Mouse (Mus musculus): ENCODE measurements at regions not wholly inside any gene's neighbourhood (a gene's known extent, or its start where the extent isn't known, plus 50 kb on each side); places are given as distances from the start of the nearest gene placed in this dataset.
"Not testable (repeated sequence)": the region's sequence is repeated elsewhere in the genome, so short reads cannot be mapped to it uniquely, and the experiment has no call there.

DNA sequence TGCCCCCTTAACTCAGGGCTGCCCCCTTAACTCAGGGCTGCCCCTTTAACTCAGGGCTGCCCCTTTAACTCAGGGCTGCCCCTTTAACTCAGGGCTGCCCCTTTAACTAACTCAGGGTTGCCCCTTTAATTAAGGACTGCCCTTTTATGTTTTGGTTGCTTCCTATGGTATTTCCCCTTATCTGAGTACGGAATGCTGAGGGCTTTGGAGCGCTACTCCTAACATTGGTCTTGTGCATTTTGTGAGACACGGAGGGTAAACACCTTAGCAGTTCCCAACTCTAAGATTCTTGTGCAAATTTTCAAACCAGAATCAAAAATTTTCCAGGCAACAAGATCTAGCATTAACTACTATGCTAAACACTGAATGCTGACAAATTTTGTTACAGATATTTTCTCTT lies 152.7 kb upstream of the Ddhd1 start:
- ATAC-seq (replicated peaks): no peak
- 58% methylated on average over 3 of the region's 3 CpGs for WGBS
- H3K9ac ChIP-seq (replicated peaks): no peak overlapping the region
- H3K27ac ChIP-seq (replicated peaks): no peak overlapping the region
- no peak overlapping the region for H3K4me2 ChIP-seq (replicated peaks)
- no peaks in the 10 kb centered on the region for H3K27me3 ChIP-seq
- H3K36me3 ChIP-seq: no peaks in the 10 kb centered on the region
- H3K9me3 ChIP-seq: no peaks in the 10 kb centered on the region
- no peak overlapping the region for H3K4me3 ChIP-seq
- H3K4me1 ChIP-seq: no peaks in the 10 kb centered on the region

DNA sequence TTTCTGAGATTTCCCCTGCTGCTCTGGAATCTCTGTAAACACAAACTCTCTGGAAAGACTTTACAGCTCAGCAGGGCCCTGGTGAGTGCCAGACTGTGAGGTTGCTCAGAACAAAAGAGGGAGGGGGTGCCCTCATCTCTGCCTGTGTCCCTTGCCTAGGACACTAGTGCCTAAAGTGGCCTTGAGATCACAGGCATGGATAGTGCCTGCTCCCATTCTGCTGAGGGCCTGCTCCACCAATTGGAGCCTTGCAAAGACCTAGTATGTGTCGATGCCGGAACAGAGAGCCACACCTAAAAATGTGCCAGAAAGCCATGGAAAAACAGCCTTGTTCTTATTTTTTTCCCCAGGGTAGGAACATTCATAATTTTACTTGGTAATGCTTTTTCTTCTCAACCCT lies 157.7 kb upstream of the Ddhd1 start:
- ATAC-seq (replicated peaks): no peak
- 81% methylated on average over 2 of the region's 2 CpGs for WGBS

DNA sequence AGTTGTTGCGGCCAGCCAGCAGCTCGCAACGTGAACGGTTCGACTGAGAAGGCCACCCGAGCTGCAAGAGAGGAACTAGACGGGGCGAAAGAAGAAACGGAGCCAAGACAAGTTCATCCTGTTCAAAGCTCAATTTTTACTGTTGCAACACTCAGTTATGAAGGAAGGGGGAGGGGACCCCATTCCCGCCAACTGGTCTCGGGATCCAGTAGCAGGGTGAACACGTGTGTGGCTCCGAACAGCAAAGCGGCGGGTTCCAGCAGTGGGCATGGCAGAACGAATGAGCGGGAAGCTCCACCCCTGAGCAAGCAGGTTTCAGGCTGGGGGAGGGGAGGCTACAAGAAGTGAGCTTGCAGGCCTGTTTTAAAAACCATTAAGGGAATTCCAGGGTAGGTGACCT lies 158.7 kb upstream of the Ddhd1 start:
- WGBS: 97% methylated on average over 17 of the region's 17 CpGs
- not testable (repeated sequence) for H3K9me3 ChIP-seq; H3K4me2 ChIP-seq (replicated peaks); H3K27ac ChIP-seq (replicated peaks); ATAC-seq (replicated peaks); H3K4me3 ChIP-seq; H3K36me3 ChIP-seq; H3K9ac ChIP-seq (replicated peaks); H3K4me1 ChIP-seq; H3K27me3 ChIP-seq

More for the DNA sequence above, 157.7 kb upstream of the Ddhd1 start:
- no peaks in the 10 kb centered on the region for H3K4me1 ChIP-seq
- no peak overlapping the region for H3K9ac ChIP-seq (replicated peaks)
- no peaks in the 10 kb centered on the region for H3K27me3 ChIP-seq
- H3K4me2 ChIP-seq (replicated peaks): no peak overlapping the region
- no peak overlapping the region for H3K4me3 ChIP-seq
- no peaks in the 10 kb centered on the region for H3K36me3 ChIP-seq
- no peak overlapping the region for H3K27ac ChIP-seq (replicated peaks)
- no peaks in the 10 kb centered on the region for H3K9me3 ChIP-seq

DNA sequence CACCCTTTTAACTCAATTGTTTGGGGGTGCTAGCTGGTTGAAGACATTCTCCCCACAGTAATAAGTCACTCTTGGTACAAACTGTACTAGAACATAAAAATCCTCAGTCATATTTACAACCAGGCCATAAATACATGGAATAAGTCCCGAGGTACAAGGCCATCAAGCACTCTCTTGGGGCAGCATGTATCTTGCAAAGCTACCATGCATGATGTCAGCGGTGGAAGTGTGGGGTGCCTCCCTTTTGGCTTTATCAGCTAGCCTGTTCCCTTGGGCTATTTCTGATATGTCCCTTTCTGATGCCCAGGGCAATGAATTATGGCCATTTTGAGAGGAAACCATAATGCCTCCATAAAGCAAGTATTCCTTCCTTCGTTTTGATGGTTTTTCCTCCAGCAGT lies 159.8 kb upstream of the Ddhd1 start:
- WGBS: 88% methylated on average over 3 of the region's 3 CpGs
- Histone ChIP-seq H3K4me2 (replicated peaks) (no peak overlapping the region), H3K9me3 (no peaks in the 10 kb centered on the region), H3K4me1 (no peaks in the 10 kb centered on the region), H3K4me3 (no peak overlapping the region), H3K36me3 (no peaks in the 10 kb centered on the region), H3K27me3 (no peaks in the 10 kb centered on the region), H3K27ac (replicated peaks) (no peak overlapping the region), H3K9ac (replicated peaks) (no peak overlapping the region)
- no peak for ATAC-seq (replicated peaks)

DNA sequence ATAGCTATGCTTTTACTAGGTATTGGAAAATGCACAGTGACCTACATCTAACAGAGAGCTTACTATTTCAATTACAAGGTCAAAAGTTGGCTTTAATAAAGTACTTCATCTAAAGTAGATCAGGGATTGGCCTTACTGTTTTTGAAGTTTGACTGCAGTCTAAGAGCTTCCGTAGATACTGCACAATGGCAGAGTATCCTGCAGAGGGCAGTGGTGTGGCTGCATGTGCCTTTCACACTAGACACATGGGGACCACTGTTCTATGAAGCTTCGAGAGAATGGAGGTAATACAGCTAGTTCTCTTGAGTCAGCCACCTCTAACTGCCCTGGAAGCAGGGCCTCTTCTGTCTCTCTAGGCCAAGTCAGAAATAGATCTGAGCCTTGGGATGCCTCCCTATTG lies 166.7 kb upstream of the Ddhd1 start:
- no peak for ATAC-seq (replicated peaks)
- Histone ChIP-seq H3K9ac (replicated peaks) (no peak overlapping the region), H3K36me3 (no peaks in the 10 kb centered on the region), H3K27ac (replicated peaks) (no peak overlapping the region), H3K4me3 (no peak overlapping the region), H3K27me3 (no peaks in the 10 kb centered on the region), H3K4me2 (replicated peaks) (no peak overlapping the region), H3K9me3 (no peaks in the 10 kb centered on the region), H3K4me1 (no peaks in the 10 kb centered on the region)
- 72% methylated on average over 2 of the region's 2 CpGs for WGBS

DNA sequence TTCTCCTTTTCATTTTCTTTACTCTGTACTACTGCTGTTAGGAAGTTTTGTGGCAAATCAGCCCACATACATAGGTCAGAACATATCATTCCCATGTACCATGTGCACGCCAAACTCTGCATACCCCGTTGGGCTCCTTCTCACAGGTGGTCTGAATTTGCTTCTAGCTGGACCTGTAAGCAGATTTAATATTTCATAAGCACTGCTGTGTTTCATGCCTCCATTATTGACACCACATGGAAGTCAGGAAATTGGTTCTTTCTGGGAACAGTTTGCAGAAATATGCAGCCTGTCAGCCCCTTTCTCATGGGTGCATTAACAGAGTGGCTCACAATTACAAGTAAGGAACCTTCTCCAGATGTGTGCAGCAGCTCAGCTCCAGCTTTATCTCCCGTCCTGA lies 168.1 kb upstream of the Ddhd1 start:
- Histone ChIP-seq H3K4me1 (no peaks in the 10 kb centered on the region), H3K27ac (replicated peaks) (no peak overlapping the region), H3K4me3 (no peak overlapping the region), H3K9me3 (no peaks in the 10 kb centered on the region), H3K36me3 (no peaks in the 10 kb centered on the region), H3K9ac (replicated peaks) (no peak overlapping the region), H3K27me3 (no peaks in the 10 kb centered on the region), H3K4me2 (replicated peaks) (no peak overlapping the region)
- no peak for ATAC-seq (replicated peaks)
- WGBS: 88% methylated on average over 3 of the region's 3 CpGs

DNA sequence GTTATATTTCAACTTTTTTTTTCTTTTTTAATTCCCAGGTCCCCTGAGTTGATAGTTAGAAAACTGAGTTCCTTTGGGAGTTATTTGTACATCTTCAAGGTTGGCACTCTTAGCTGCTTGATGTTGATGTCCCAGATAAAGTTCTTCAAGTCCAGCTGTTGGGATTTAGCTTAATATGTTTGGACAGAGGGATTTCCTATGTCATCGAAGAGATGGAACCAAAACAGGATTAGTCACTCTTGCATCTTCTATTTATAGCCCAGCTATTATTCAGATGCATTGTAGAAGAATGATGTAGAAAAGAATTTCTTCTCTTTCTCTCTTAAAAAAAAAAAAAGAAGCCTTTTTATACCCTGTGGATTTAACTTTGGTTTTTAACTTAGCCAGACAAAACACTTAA lies 169.2 kb upstream of the Ddhd1 start:
- H3K27ac ChIP-seq (replicated peaks): no peak overlapping the region
- 70% methylated on average over 1 of the region's 1 CpGs for WGBS
- no peak overlapping the region for H3K4me3 ChIP-seq
- no peak overlapping the region for H3K9ac ChIP-seq (replicated peaks)
- no peaks in the 10 kb centered on the region for H3K27me3 ChIP-seq
- H3K4me1 ChIP-seq: no peaks in the 10 kb centered on the region
- no peaks in the 10 kb centered on the region for H3K9me3 ChIP-seq
- H3K4me2 ChIP-seq (replicated peaks): no peak overlapping the region
- no peak for ATAC-seq (replicated peaks)
- no peaks in the 10 kb centered on the region for H3K36me3 ChIP-seq

DNA sequence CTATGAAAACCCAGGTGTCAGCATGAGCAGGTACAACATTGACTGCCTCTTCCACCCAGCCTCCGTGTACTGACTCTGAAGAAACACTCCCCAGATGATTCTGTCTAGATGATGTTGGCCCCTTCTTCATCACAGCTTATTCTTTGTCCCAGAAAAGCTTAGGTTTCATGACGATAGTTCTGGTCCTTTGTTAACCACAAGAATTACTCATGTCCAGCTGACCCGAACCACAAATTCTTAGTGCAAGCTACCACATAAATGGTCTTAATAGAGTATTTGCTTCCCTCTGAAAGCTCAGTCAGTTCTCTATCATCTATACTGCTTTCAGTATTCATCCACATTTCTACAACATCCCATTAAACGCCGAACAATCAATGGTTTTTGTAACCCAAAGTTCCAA lies 172.5 kb upstream of the Ddhd1 start:
- Histone ChIP-seq H3K4me2 (replicated peaks) (no peak overlapping the region), H3K9me3 (no peaks in the 10 kb centered on the region), H3K27ac (replicated peaks) (no peak overlapping the region), H3K36me3 (no peaks in the 10 kb centered on the region), H3K4me3 (no peak overlapping the region), H3K27me3 (no peaks in the 10 kb centered on the region), H3K9ac (replicated peaks) (no peak overlapping the region), H3K4me1 (no peaks in the 10 kb centered on the region)
- 91% methylated on average over 5 of the region's 5 CpGs for WGBS
- no peak for ATAC-seq (replicated peaks)

DNA sequence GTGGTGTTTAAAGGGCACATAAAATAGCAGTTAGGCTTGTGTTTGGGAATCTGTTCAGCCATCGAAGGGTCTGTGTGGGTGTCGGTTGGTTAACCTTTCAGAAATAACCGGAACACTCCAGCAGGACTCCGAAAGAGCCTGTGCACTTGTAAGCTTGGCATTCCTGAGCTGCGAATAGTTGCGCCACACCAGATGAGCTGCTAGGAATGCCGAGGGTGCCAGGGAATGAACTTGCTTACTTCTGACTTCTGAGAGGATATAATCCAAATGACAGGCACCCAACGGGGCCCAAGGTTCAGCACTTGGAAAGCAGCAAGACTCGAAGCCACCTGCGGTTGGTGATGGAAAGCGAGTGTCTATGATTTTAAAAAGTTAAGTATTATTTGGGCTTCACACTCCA lies 179.1 kb upstream of the Ddhd1 start:
- WGBS: 85% methylated on average over 11 of the region's 11 CpGs
- Histone ChIP-seq H3K9me3 (no peaks in the 10 kb centered on the region), H3K4me1 (no peaks in the 10 kb centered on the region), H3K36me3 (no peaks in the 10 kb centered on the region), H3K4me2 (replicated peaks) (no peak overlapping the region), H3K9ac (replicated peaks) (no peak overlapping the region), H3K4me3 (no peak overlapping the region), H3K27ac (replicated peaks) (no peak overlapping the region), H3K27me3 (no peaks in the 10 kb centered on the region)
- ATAC-seq (replicated peaks): no peak

DNA sequence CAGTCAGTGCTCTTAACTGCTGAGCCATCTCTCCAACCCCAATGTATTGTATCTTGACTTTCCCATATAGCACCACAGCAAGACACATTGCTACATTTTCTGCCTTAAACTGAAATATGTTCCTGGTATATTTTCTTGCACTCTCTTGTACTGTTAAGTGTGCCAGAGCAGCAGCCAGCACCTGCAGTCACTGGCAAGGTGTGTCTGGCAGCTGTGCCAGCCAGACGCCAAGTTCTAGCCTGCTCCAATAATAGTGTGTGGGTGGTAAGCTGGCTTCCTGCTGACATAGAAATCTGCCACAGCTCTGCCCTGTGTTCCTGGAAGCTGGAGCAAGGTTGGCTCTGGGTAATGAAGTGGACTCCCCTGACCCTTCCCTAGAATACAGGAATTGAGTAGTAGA lies 185.9 kb upstream of the Ddhd1 start:
- ATAC-seq (replicated peaks): no peak
- Histone ChIP-seq H3K27ac (replicated peaks) (no peak overlapping the region), H3K27me3 (no peaks in the 10 kb centered on the region), H3K4me2 (replicated peaks) (no peak overlapping the region), H3K36me3 (no peaks in the 10 kb centered on the region), H3K9me3 (no peaks in the 10 kb centered on the region), H3K9ac (replicated peaks) (no peak overlapping the region), H3K4me3 (no peak overlapping the region), H3K4me1 (no peaks in the 10 kb centered on the region)
- WGBS: 74% methylated on average over 1 of the region's 1 CpGs

DNA sequence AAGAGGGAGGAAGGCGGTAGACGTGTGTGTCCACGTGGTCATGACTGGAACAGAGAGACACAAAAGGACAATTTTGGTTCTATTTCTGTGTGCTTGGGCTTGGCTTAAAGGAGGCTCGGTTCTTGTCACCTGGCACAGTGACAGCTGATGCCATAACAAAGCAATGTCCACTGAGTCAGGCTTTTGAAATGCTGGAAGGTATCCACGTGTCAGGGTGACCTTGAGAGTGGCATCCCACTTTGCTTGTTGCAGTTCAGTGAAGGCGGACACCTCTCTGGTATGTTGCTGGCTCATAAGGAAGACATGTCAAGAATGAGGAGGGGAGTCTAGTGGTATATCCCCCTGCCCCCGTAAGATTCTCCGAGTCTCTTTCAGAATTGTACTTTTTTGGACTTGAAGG lies 192.6 kb upstream of the Ddhd1 start:
- Histone ChIP-seq H3K27me3 (no peaks in the 10 kb centered on the region), H3K4me2 (replicated peaks) (no peak overlapping the region), H3K4me1 (no peaks in the 10 kb centered on the region), H3K4me3 (no peak overlapping the region), H3K9me3 (no peaks in the 10 kb centered on the region), H3K27ac (replicated peaks) (no peak overlapping the region), H3K36me3 (no peaks in the 10 kb centered on the region), H3K9ac (replicated peaks) (no peak overlapping the region)
- ATAC-seq (replicated peaks): no peak
- WGBS: 70% methylated on average over 8 of the region's 8 CpGs

DNA sequence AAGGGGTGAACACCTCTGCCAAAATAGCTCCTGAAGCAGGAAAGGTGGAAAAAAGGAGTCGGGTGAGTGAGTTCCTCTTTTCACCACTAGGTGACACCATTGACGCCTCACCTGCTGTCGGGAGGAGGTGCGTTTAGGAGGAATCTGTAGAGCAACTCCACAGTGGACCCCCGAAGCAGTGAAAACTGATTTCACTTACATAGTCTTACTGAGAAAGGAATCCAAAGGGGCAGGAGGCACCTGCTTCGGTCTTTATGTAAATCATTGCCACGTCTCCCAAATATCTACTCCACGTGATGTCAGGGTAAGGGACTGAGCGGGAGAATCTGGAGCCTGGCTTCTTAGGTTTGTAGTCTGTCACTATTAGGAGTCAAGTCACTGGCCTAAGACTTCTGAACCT lies 220.5 kb upstream of the Ddhd1 start:
- H3K36me3 ChIP-seq: no peaks in the 10 kb centered on the region
- WGBS: 14% methylated on average over 9 of the region's 9 CpGs
- no peak overlapping the region for H3K27ac ChIP-seq (replicated peaks)
- no peaks in the 10 kb centered on the region for H3K4me1 ChIP-seq
- H3K4me3 ChIP-seq: no peak overlapping the region
- peak overlapping the region; percentile 11; the same call in 1 of the 2 replicates for H3K4me2 ChIP-seq (replicated peaks)
- H3K9ac ChIP-seq (replicated peaks): no peak overlapping the region
- ATAC-seq (replicated peaks): peak; percentile 60; the same call in 1 of the 2 replicates
- H3K9me3 ChIP-seq: no peaks in the 10 kb centered on the region
- no peaks in the 10 kb centered on the region for H3K27me3 ChIP-seq

DNA sequence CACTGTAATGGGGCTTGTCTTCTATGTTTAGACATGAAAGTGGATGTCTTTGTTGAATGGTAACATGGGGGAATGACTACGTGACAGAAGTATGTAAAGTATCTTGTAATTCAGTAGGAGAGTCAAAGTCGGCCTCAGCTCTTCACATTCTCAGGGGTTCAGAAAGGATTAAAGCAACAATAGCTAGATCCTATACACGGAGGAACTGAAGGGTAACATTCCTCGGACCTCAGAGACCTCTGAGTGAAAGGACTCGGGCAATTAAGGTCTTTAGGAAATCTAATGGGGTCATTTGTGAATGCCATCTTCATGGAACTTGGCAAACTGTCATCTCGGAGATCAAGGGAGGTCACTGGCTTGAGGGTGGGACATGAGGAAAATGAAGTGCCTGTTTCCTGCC lies 262.8 kb upstream of the Ddhd1 start:
- no peaks in the 10 kb centered on the region for H3K9me3 ChIP-seq
- H3K36me3 ChIP-seq: no peaks in the 10 kb centered on the region
- H3K4me1 ChIP-seq: no peaks in the 10 kb centered on the region
- under 1% methylated on average over 6 of the region's 6 CpGs for WGBS
- H3K27ac ChIP-seq (replicated peaks): no peak overlapping the region
- no peak overlapping the region for H3K4me3 ChIP-seq
- H3K4me2 ChIP-seq (replicated peaks): no peak overlapping the region
- no peak for ATAC-seq (replicated peaks)
- H3K9ac ChIP-seq (replicated peaks): no peak overlapping the region
- no peaks in the 10 kb centered on the region for H3K27me3 ChIP-seq
